Mouse (Mus musculus) CD4-positive helper T cell, adult 2 months (primary cell): Measurements from ENCODE around the gene Fxyd3.

Experiments
- DNase-seq: peaks from one replicate; pipeline ENCODE4 v3.0.0-alpha.2; 2012; ENCODE audit warnings: low read depth, missing footprints, low spot score

The Fxyd3 gene

GRCm38 (mm10) chr7:31076492-31076891, at the start of gene Fxyd3:
Gene Fxyd3, minus strand, starts transcription at chr7:31076704.
- no peak for DNase-seq

- DNase-seq, result no peak
Observed at GRCm38 (mm10) chr7:31125116-31125515, 48.6 kb upstream of the Fxyd3 start.

GRCm38 (mm10) chr7:31124381-31124780, 47.9 kb upstream of the Fxyd3 start:
- no peak for DNase-seq

- DNase-seq, result no peak
Observed at GRCm38 (mm10) chr7:31123697-31124096, 47.2 kb upstream of the Fxyd3 start.

- no peak for DNase-seq
Observed at GRCm38 (mm10) chr7:31122641-31123631, 46.4 kb upstream of the Fxyd3 start.

- no peak for DNase-seq
Observed at GRCm38 (mm10) chr7:31119556-31119955, 43.1 kb upstream of the Fxyd3 start.

- no peak for DNase-seq
Observed at GRCm38 (mm10) chr7:31118486-31118885, 42.0 kb upstream of the Fxyd3 start.

- no peak for DNase-seq
Observed at GRCm38 (mm10) chr7:31117465-31117864, 41.0 kb upstream of the Fxyd3 start.

GRCm38 (mm10) chr7:31116721-31117145, 40.2 kb upstream of the Fxyd3 start:
- no peak for DNase-seq

- DNase-seq, result no peak
Observed at GRCm38 (mm10) chr7:31115587-31116043, 39.1 kb upstream of the Fxyd3 start.

GRCm38 (mm10) chr7:31115182-31115581, 38.7 kb upstream of the Fxyd3 start, which contains the start of gene Hpn:
Gene Hpn, minus strand, starts transcription at chr7:31115290.
- no peak for DNase-seq

- DNase-seq, result no peak
Observed at GRCm38 (mm10) chr7:31114646-31115045, 38.1 kb upstream of the Fxyd3 start.

GRCm38 (mm10) chr7:31113800-31114199, 37.3 kb upstream of the Fxyd3 start:
- no peak for DNase-seq

- no peak for DNase-seq
Observed at GRCm38 (mm10) chr7:31112036-31112435, 35.5 kb upstream of the Fxyd3 start.

GRCm38 (mm10) chr7:31110861-31111385, 34.4 kb upstream of the Fxyd3 start:
- peak; percentile 78 for DNase-seq

GRCm38 (mm10) chr7:31109796-31110195, 33.3 kb upstream of the Fxyd3 start:
- DNase-seq, result no peak

- DNase-seq, result no peak
Observed at GRCm38 (mm10) chr7:31109091-31109490, 32.6 kb upstream of the Fxyd3 start.

GRCm38 (mm10) chr7:31107781-31108180, 31.3 kb upstream of the Fxyd3 start:
- no peak for DNase-seq

- DNase-seq, result no peak
Observed at GRCm38 (mm10) chr7:31106166-31106565, 29.7 kb upstream of the Fxyd3 start.

- no peak for DNase-seq
Observed at GRCm38 (mm10) chr7:31105061-31105768, 28.7 kb upstream of the Fxyd3 start.

GRCm38 (mm10) chr7:31100786-31101185, 24.3 kb upstream of the Fxyd3 start:
- no peak for DNase-seq

- no peak for DNase-seq
Observed at GRCm38 (mm10) chr7:31099612-31099982, 23.1 kb upstream of the Fxyd3 start.
